ENCODE assay signal across 15 mouse cellular contexts in genomic region chr19:56892586-56892985, GRCm38 (mm10).
"Had no signal": no experiment of that assay in that cellular context is flagged by ENCODE, and none has a peak within 500 bp of the region (broad histone marks: within the 10 kb centered on the region; RNA-seq: fewer than 3 reads in every experiment).

No protein-coding gene starts in this region.

- H3K27ac ChIP-seq: kidney, postnatal 0 days; layer of hippocampus, adult 2 months; limb, embryonic 15.5 days; liver, embryonic 12.5 days; midbrain, embryonic 10.5 days; midbrain, embryonic 15.5 days; neural tube, embryonic 13.5 days had no signal

- H3K4me1 ChIP-seq: liver, embryonic 12.5 days; midbrain, embryonic 15.5 days had no signal

- ATAC-seq: liver, embryonic 12.5 days; midbrain, embryonic 15.5 days had no signal

- H3K9me3 ChIP-seq: limb, embryonic 15.5 days; liver, embryonic 12.5 days; midbrain, embryonic 10.5 days; midbrain, embryonic 15.5 days; neural tube, embryonic 13.5 days had no signal

- H3K4me3 ChIP-seq: layer of hippocampus, adult 2 months; limb, embryonic 15.5 days; liver, embryonic 12.5 days; midbrain, embryonic 10.5 days; midbrain, embryonic 15.5 days; neural tube, embryonic 13.5 days had no signal

- DNase-seq: kidney, adult 9 months; kidney, postnatal 36 days; lung, embryonic 14.5 days; lung, postnatal 10 days; lung, postnatal 4 days; right cerebral cortex, adult 18-20 months; right cerebral cortex, postnatal 25 days; thymus, postnatal 4 days had no signal

- H3K36me3 ChIP-seq: limb, embryonic 15.5 days; liver, embryonic 12.5 days; midbrain, embryonic 10.5 days; midbrain, embryonic 15.5 days; neural tube, embryonic 13.5 days had no signal

- H3K27me3 ChIP-seq: limb, embryonic 15.5 days; liver, embryonic 12.5 days; midbrain, embryonic 15.5 days; neural tube, embryonic 13.5 days had no signal
